Mouse (Mus musculus): ENCODE measurements around the gene Hoxc5. TPM values are rescaled to one million over a fixed set of nuclear protein-coding genes. Genes with fewer than 3 reads are reported as not detected.

Hoxc5 gene
- total and polyA plus RNA-seq, 2 experiments from 2014 or later = 0.88 TPM; not detected in 1

- Histone ChIP-seq H3K27ac (ENCODE audit: low read depth, low read length) (no peak overlapping the region), H3K9ac (replicated peaks; ENCODE audit: low read length, poor library complexity, severe bottlenecking) (no peak overlapping the region), H3K27me3 (ENCODE audit: insufficient read depth, low read length) (peaks cover 96% of the 10 kb centered on the region), H3K4me2 (ENCODE audit: low read depth, low read length, poor library complexity, severe bottlenecking) (peak overlapping the region; percentile 16; the same call in 1 of the 2 replicates), H3K4me3 (ENCODE audit: low read depth, low read length) (0 out of 2 replicates have a peak overlapping the region, but pooled peaks have one; percentile 1), H3K36me3 (ENCODE audit: insufficient read depth, low read length) (no peaks in the 10 kb centered on the region), H3K4me1 (ENCODE audit: insufficient read depth, low read length) (no peaks in the 10 kb centered on the region), H3K9me3 (ENCODE audit: low read length) (no peaks in the 10 kb centered on the region)
- TF ChIP-seq CTCF (IDR thresholded peaks at IDR 0.05) = no peak
- DNase-seq (ENCODE audit: low spot score) = no peak
- peak; percentile 23; the same call in 1 of the 2 replicates for ATAC-seq (ENCODE audit: low FRiP score)
- under 1% methylated on average over 51 of the region's 57 CpGs for WGBS
Observed at GRCm38 (mm10) chr15:103014166-103015008, 47.1 kb downstream of the Hoxc5 start.

GRCm38 (mm10) chr15:103015009-103015399 lies 47.8 kb downstream of the Hoxc5 start:
- no peak for DNase-seq (ENCODE audit: low spot score)
- Histone ChIP-seq H3K9ac (replicated peaks; ENCODE audit: low read length, poor library complexity, severe bottlenecking) (no peak overlapping the region), H3K9me3 (ENCODE audit: low read length) (no peaks in the 10 kb centered on the region), H3K4me1 (ENCODE audit: insufficient read depth, low read length) (no peaks in the 10 kb centered on the region), H3K4me2 (ENCODE audit: low read depth, low read length, poor library complexity, severe bottlenecking) (no peak overlapping the region), H3K27ac (ENCODE audit: low read depth, low read length) (no peak overlapping the region), H3K27me3 (ENCODE audit: insufficient read depth, low read length) (peaks cover 97% of the 10 kb centered on the region), H3K4me3 (ENCODE audit: low read depth, low read length) (no peak overlapping the region), H3K36me3 (ENCODE audit: insufficient read depth, low read length) (no peaks in the 10 kb centered on the region)
- ATAC-seq (ENCODE audit: low FRiP score) = no peak
- TF ChIP-seq CTCF (IDR thresholded peaks at IDR 0.05) = no peak
- WGBS = under 1% methylated on average over 20 of the region's 28 CpGs

DNA sequence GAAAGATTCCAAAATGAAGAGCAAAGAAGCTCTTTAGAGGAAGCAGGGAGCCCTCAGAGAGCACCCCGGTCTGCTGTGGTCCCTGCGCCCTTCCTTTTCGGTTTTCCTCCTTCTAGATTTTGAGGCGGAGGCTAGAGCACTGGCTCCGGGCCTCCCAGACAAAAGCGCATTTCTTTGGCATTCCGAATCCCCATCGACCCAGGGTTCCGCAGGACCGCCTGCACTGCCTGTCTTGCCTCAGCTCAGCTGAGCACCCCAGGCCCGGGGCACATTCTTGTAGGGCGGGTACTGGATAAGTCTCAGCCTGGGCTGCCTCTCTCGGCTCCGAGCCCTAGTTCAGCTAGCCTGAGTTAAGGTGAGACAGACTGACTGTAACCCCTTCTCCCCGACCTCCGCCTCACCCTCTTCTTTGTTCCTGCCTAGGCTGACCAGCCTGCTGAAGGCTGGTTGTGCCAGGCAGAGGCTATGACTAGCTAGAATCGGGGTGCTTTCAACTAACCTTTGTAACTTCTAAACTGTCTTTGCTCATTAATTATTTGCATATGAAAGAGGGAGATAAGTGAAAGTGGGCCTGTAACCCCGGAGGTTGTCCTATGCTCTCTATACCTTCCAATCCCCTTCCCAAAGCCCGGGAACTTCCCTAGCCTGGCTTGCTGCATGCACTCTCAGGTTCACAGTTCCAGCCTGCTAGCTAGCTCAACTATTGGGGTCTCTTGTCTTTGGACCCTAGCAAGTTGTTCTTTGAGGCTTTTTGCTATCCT lies 48.3 kb downstream of the Hoxc5 start:
- no peaks in the 10 kb centered on the region for H3K36me3 ChIP-seq (ENCODE audit: insufficient read depth, low read length)
- no peak for ATAC-seq (ENCODE audit: low FRiP score)
- WGBS = 3% methylated on average over 19 of the region's 19 CpGs
- H3K4me2 ChIP-seq (ENCODE audit: low read depth, low read length, poor library complexity, severe bottlenecking) = no peak overlapping the region
- no peak for TF ChIP-seq CTCF (IDR thresholded peaks at IDR 0.05)
- peaks cover 97% of the 10 kb centered on the region for H3K27me3 ChIP-seq (ENCODE audit: insufficient read depth, low read length)
- no peak overlapping the region for H3K27ac ChIP-seq (ENCODE audit: low read depth, low read length)
- no peak overlapping the region for H3K4me3 ChIP-seq (ENCODE audit: low read depth, low read length)
- DNase-seq (ENCODE audit: low spot score) = no peak
- no peak overlapping the region for H3K9ac ChIP-seq (replicated peaks; ENCODE audit: low read length, poor library complexity, severe bottlenecking)
- no peaks in the 10 kb centered on the region for H3K9me3 ChIP-seq (ENCODE audit: low read length)
- H3K4me1 ChIP-seq (ENCODE audit: insufficient read depth, low read length) = no peaks in the 10 kb centered on the region

DNA sequence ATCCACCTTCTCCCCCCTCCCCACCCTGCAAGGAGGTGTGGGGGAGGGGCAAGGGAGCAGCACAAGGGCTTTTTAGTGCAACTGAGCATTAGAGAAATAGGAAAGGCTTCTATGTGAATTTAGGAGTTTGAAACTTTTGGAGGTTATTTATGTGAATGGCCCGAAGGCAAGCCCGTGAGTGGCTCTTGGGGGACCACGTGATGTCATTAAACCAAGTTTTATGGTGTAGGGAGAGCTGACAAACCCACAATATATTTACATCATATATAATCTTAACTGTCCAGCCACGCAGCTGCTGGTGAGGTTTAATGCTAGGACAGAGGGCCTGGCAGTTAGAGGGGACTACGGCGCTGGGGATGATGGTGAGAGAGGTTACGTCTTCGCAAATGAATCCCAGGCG lies 51.4 kb downstream of the Hoxc5 start, which contains the start of gene Hoxc4:
TSS of gene Hoxc4 (plus strand) at position 299 of the 400 bp plus-strand sequence.
- H3K4me3 ChIP-seq (ENCODE audit: low read depth, low read length) = no peak within 1 kb of the TSS
- H3K9me3 ChIP-seq (ENCODE audit: low read length) = no peaks in the 10 kb centered on the region
- H3K4me2 ChIP-seq (ENCODE audit: low read depth, low read length, poor library complexity, severe bottlenecking) = no peak within 1 kb of the TSS
- H3K27ac ChIP-seq (ENCODE audit: low read depth, low read length) = no peak within 1 kb of the TSS
- peaks cover 100% of the 10 kb centered on the region for H3K27me3 ChIP-seq (ENCODE audit: insufficient read depth, low read length)
- H3K9ac ChIP-seq (replicated peaks; ENCODE audit: low read length, poor library complexity, severe bottlenecking) = no peak within 1 kb of the TSS
- H3K36me3 ChIP-seq (ENCODE audit: insufficient read depth, low read length) = no peaks in the 10 kb centered on the region
- ATAC-seq (ENCODE audit: low FRiP score) (no peak), DNase-seq (ENCODE audit: low spot score) (no peak)
- WGBS = 9% methylated on average over 9 of the region's 9 CpGs
- H3K4me1 ChIP-seq (ENCODE audit: insufficient read depth, low read length) = no peaks in the 10 kb centered on the region
- no peak for TF ChIP-seq CTCF (IDR thresholded peaks at IDR 0.05)

- no peak overlapping the region for H3K9ac ChIP-seq (replicated peaks; ENCODE audit: low read length, poor library complexity, severe bottlenecking)
- no peak overlapping the region for H3K4me3 ChIP-seq (ENCODE audit: low read depth, low read length)
- no peaks in the 10 kb centered on the region for H3K4me1 ChIP-seq (ENCODE audit: insufficient read depth, low read length)
- H3K36me3 ChIP-seq (ENCODE audit: insufficient read depth, low read length) = no peaks in the 10 kb centered on the region
- no peak overlapping the region for H3K27ac ChIP-seq (ENCODE audit: low read depth, low read length)
- peaks cover 99% of the 10 kb centered on the region for H3K27me3 ChIP-seq (ENCODE audit: insufficient read depth, low read length)
- H3K4me2 ChIP-seq (ENCODE audit: low read depth, low read length, poor library complexity, severe bottlenecking) = no peak overlapping the region
- WGBS = 3% methylated on average over 8 of the region's 8 CpGs
- no peak for ATAC-seq (ENCODE audit: low FRiP score)
- H3K9me3 ChIP-seq (ENCODE audit: low read length) = no peaks in the 10 kb centered on the region
- no peak for TF ChIP-seq CTCF (IDR thresholded peaks at IDR 0.05)
- DNase-seq (ENCODE audit: low spot score) = no peak
Observed at GRCm38 (mm10) chr15:103020899-103021418, 53.7 kb downstream of the Hoxc5 start.
